Mouse (Mus musculus) liver, embryonic 16.5 days (tissue): ENCODE measurements at regions not wholly inside any gene's neighbourhood (a gene's known extent, or its start where the extent isn't known, plus 50 kb on each side); places are given as distances from the start of the nearest gene placed in this dataset.

Experiments
- ATAC-seq: fragments of 200-750 bp; cut with Nextera tagmentation; 2 replicates; pipeline ENCODE4 v1.8.0; 2017; ENCODE audit warnings: low read depth, mild to moderate bottlenecking, moderate number of reproducible peaks, moderate library complexity
- H3K27ac ChIP-seq: fragments of 300-500 bp; sonication (generic); 2 replicates; pipeline ENCODE4 v1.5.1; 2014; ENCODE audit warnings: mild to moderate bottlenecking, low read length
- H3K27me3 ChIP-seq: fragments of 300-500 bp; sonication (generic); 2 replicates; pipeline ENCODE4 v1.6.1; 2014; ENCODE audit warnings: low read depth, low read length, mixed read lengths; ENCODE audit not compliant: control insufficient read depth, insufficient read depth
- H3K36me3 ChIP-seq: fragments of 300-500 bp; sonication (generic); 2 replicates; pipeline ENCODE4 v1.6.1; 2014; ENCODE audit warnings: mild to moderate bottlenecking; ENCODE audit not compliant: control insufficient read depth, insufficient read depth
- H3K4me1 ChIP-seq: fragments of 300-500 bp; sonication (generic); 2 replicates; pipeline ENCODE4 v1.6.1; 2014; ENCODE audit warnings: low read depth, low read length, mixed read lengths; ENCODE audit not compliant: control insufficient read depth
- H3K4me2 ChIP-seq: fragments of 300-500 bp; sonication (generic); 2 replicates; pipeline ENCODE4 v1.6.1; 2014; ENCODE audit warnings: low read depth, low read length, mixed read lengths
- H3K4me3 ChIP-seq: fragments of 300-500 bp; sonication (generic); 2 replicates; pipeline ENCODE4 v1.5.1; 2014; ENCODE audit warnings: low read depth, mild to moderate bottlenecking, low read length
- H3K9ac ChIP-seq: fragments of 300-500 bp; sonication (generic); 2 replicates; pipeline ENCODE4 v1.6.1; 2014; ENCODE audit warnings: low read depth, low read length
- H3K9me3 ChIP-seq: fragments of 300-500 bp; sonication (generic); replicated peaks from 2 replicates; pipeline ENCODE4 v1.6.1; 2016; ENCODE audit warnings: low read length; ENCODE audit not compliant: control insufficient read depth
- WGBS: fragments of 180-500 bp; shearing (Covaris S2); extraction: QIAGEN DNeasy Blood & Tissue Kit; methylation state at CpG from one replicate; pipeline ENCODE4 v1.1.7; 2014; ENCODE audit not compliant: insufficient replicate concordance; 5-methylcytosine and 5-hydroxymethylcytosine counted together

DNA sequence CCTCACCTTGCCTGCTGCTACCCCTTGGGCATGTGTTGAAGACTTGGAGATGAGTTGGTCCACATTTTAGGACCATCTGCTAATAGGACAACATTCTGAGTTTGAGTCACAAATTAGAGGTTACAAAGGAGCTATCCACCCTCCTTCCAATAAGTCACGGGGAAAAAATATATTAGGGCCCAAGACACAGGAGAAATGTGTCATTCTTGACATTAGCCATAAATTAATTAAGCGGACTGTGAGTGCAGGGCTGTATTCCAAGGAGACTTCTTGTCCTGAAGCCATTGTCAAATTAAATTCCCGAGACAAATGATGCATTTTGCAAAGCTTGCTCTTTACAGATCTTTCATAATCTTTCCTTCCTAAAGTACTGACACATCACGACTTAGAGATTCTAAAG is 79.2 kb downstream of the 1700020N01Rik start:
- no peaks in the 10 kb centered on the region for H3K9me3 ChIP-seq
- no peak overlapping the region for H3K4me2 ChIP-seq
- no peaks in the 10 kb centered on the region for H3K4me1 ChIP-seq
- no peak overlapping the region for H3K27ac ChIP-seq
- no peaks in the 10 kb centered on the region for H3K27me3 ChIP-seq
- ATAC-seq, result no peak
- no peaks in the 10 kb centered on the region for H3K36me3 ChIP-seq
- H3K9ac ChIP-seq, result no peak overlapping the region
- H3K4me3 ChIP-seq, result no peak overlapping the region
- WGBS, result 58% methylated on average over 4 of the region's 4 CpGs

DNA sequence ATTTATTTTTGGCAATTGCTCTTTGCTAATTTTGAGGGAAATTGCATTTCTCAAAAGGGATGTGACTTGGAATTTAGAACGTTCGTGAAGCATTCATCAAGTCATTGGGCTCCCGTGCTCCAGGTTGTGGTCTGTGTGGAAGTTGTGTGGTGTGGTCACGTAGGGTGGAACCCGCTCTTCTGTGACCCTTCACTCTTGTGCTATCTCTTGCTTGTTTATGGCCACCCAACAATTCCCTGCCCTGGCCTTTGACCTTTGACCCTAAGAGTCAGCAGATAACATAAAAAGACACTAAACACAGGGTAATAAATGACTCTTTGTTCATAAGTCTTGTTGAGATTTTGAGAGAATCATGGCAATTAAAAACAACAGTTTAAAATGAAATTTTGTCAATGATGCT is 79.7 kb downstream of the 1700020N01Rik start:
- ATAC-seq, result no peak
- H3K4me1 ChIP-seq, result no peaks in the 10 kb centered on the region

DNA sequence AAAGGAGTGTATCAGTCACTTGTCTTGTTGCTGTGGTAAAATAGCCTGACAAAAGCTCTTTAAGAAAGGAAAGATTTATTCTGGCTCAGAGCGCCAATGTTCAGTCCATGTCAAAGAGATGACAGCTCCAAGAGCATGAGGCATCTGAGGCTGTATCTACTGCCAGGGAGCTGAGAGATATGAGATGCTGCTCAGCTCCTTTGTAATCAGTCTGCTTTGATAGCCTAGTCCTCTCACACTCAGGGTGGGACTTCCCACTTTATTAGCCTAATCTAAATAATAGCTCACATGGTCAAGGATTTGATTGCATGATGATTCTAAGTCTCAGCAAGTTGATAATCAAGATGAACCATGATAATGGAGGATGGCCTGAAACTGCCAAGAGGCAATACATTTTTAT is 80.9 kb downstream of the 1700020N01Rik start:
- Histone ChIP-seq H3K4me3 (no peak overlapping the region), H3K9me3 (no peaks in the 10 kb centered on the region), H3K4me2 (no peak overlapping the region), H3K36me3 (no peaks in the 10 kb centered on the region), H3K4me1 (no peaks in the 10 kb centered on the region), H3K9ac (no peak overlapping the region), H3K27me3 (no peaks in the 10 kb centered on the region), H3K27ac (no peak overlapping the region)
- WGBS, result 68% methylated on average over 1 of the region's 1 CpGs
- ATAC-seq, result no peak

More for the DNA sequence above, 79.7 kb downstream of the 1700020N01Rik start:
- Histone ChIP-seq H3K36me3 (no peaks in the 10 kb centered on the region), H3K27ac (no peak overlapping the region), H3K9me3 (no peaks in the 10 kb centered on the region), H3K27me3 (no peaks in the 10 kb centered on the region), H3K9ac (no peak overlapping the region), H3K4me3 (no peak overlapping the region), H3K4me2 (no peak overlapping the region)
- 56% methylated on average over 5 of the region's 5 CpGs for WGBS

DNA sequence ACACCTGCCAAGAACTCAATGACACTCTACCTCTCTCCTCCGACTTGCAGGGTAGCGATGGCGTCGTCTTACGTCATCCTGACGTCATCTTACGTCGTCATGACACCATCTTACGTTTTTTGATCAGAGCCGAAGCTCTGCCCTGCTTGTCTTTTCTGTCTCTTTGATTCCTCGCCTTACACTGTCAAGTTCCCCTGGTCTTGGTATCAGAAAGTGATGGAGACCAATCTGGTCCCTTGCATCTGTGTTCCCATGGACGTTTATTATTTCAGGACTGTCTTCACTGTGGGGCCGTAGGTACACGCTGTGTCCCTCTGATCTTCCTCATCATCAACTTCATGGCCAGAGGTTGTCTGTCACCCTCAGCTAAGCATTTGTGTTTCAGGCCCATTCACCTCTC is 82.8 kb downstream of the 1700020N01Rik start:
- H3K9ac ChIP-seq, result no peak overlapping the region
- no peaks in the 10 kb centered on the region for H3K9me3 ChIP-seq
- ATAC-seq, result no peak
- H3K4me3 ChIP-seq, result no peak overlapping the region
- no peak overlapping the region for H3K4me2 ChIP-seq
- H3K27ac ChIP-seq, result no peak overlapping the region
- no peaks in the 10 kb centered on the region for H3K36me3 ChIP-seq
- H3K27me3 ChIP-seq, result no peaks in the 10 kb centered on the region
- 81% methylated on average over 14 of the region's 14 CpGs for WGBS
- no peaks in the 10 kb centered on the region for H3K4me1 ChIP-seq

DNA sequence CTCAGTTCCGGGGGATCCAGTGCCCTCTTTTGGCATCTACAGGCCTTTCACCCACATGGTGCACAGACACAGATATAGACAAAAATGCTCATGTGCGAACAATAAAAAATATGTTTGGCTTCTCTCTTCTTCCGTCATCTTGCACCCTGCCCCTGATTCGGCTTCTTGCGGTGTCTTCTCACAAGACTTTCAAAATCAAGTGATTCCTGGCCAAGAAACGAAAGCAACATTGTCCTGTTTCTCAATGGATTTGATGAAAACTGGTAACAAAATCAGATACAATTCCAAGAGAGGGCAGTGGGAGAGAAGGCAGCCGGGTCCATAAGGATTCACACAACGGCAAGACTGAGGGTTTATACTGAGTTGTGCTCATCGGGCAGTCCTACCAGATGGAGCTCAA is 85.0 kb downstream of the 1700020N01Rik start:
- Histone ChIP-seq H3K4me3 (no peak overlapping the region), H3K27me3 (no peaks in the 10 kb centered on the region), H3K9ac (no peak overlapping the region), H3K36me3 (no peaks in the 10 kb centered on the region), H3K4me2 (no peak overlapping the region), H3K9me3 (no peaks in the 10 kb centered on the region), H3K27ac (no peak overlapping the region), H3K4me1 (no peaks in the 10 kb centered on the region)
- 71% methylated on average over 9 of the region's 9 CpGs for WGBS
- ATAC-seq, result no peak

DNA sequence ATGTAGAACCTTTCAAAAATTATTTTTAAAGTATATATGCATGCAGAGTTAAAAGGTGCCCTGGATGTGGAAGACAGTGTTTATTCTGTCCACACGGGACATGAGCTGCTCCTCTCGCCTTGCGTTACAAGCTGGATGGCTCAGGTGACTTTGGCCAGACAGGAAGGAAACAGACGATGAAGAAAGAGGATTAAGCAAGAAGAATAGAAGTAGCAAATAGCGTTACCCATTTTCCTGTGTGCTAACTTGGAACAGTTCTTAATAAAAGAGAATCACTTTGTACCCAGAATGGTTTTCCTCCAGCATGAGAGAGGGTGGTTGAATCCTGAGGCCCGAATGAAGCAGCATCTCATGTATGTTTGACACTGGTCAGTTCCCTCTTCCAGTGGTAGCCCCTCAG is 85.4 kb downstream of the 1700020N01Rik start:
- 64% methylated on average over 6 of the region's 6 CpGs for WGBS
- H3K4me1 ChIP-seq, result no peaks in the 10 kb centered on the region
- no peaks in the 10 kb centered on the region for H3K9me3 ChIP-seq
- no peaks in the 10 kb centered on the region for H3K27me3 ChIP-seq
- no peak overlapping the region for H3K4me2 ChIP-seq
- no peak overlapping the region for H3K9ac ChIP-seq
- H3K4me3 ChIP-seq, result no peak overlapping the region
- no peak overlapping the region for H3K27ac ChIP-seq
- no peaks in the 10 kb centered on the region for H3K36me3 ChIP-seq
- ATAC-seq, result no peak

DNA sequence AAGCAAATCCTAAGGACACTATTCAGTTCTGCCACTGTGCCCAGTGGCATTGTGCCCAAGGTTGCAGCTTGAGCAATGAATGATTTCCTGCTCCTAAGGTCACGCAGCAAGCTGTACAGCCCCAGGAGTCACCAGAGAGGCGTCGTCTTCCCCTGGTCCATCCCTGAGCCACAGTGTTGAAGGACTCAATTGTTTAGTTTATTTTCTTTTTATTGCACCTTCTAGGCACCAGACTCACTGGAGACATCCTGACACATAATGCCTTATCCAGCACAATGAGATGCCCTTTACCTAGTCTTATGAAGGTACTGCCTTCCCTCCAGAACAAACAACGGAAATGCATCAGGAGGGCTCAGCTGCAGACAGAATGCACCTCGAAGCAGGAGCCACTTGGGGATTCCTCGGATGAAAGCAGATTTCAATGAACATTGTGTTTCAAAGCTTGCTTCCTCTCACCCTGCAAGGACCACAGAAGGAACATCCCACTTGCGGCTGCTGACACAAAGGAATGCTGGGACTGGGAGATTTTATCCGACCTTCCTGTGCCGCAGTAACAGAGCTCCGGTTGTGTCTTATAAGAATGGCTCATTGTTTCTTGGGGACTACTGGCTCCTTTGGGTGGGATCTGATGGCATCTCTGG is 86.0 kb downstream of the 1700020N01Rik start:
- 51% methylated on average over 10 of the region's 10 CpGs for WGBS
- no peaks in the 10 kb centered on the region for H3K9me3 ChIP-seq
- no peaks in the 10 kb centered on the region for H3K4me1 ChIP-seq
- H3K36me3 ChIP-seq, result no peaks in the 10 kb centered on the region
- H3K27me3 ChIP-seq, result no peaks in the 10 kb centered on the region
- no peak overlapping the region for H3K27ac ChIP-seq
- H3K4me3 ChIP-seq, result no peak overlapping the region
- H3K9ac ChIP-seq, result no peak overlapping the region
- H3K4me2 ChIP-seq, result no peak overlapping the region
- no peak for ATAC-seq

DNA sequence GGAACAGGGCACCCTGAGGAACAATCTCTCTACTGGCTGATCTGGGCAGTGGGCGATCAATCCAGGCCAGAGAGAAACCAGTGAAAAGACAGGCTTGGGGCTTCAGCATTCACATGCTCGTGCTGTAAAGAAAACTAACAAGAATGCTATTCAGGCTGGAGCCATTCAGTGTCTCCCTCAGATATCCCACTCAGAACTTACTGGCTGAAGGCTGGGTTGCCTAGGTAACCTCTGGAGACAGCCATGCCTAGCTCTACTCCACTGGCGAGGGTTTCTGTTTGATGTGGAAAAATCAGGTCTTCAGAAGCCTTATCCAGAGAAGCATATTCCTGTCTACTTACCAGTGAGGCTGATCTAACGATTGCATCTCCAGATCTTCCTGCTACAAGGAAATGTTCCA is 87.8 kb downstream of the 1700020N01Rik start:
- Histone ChIP-seq H3K27me3 (no peaks in the 10 kb centered on the region), H3K9me3 (no peaks in the 10 kb centered on the region), H3K4me2 (no peak overlapping the region), H3K4me3 (no peak overlapping the region), H3K36me3 (no peaks in the 10 kb centered on the region), H3K27ac (no peak overlapping the region), H3K9ac (no peak overlapping the region), H3K4me1 (no peaks in the 10 kb centered on the region; the same call in 1 of the 2 replicates)
- WGBS, result 42% methylated on average over 4 of the region's 4 CpGs
- no peak for ATAC-seq

DNA sequence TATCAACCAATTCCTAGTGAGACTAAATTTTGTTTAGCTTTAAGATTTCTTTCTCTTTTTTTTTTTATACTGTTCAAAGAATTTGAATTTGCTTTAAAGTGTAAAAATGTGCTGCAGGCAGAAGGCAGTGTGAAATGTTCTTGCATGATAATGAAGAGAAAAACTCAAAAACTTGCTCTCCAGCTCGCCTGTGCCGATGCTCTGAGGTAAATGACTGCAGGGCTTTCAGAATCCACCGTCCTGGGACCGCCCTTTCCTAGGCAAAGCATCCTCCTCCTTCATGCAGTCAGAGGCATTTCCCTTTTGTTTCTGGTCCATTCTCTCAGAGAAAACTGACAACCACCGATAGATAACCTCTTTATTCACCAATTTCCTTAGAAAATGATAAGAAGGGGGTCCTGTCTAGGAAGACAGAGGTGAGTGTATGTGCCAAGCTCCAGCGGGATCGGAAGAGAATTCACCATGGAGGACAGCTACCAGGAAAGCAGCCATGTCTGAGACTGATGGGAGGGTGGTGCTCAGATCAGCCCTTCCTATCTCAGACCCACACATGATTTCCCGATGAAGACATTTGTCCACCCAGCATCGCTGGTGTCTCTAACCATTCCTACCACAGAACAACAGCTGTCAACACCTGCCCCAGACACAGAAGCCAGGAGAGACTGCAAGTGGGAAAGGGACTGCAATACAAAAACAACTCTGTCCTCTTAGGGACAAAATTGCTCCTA is 91.5 kb downstream of the 1700020N01Rik start:
- WGBS, result 41% methylated on average over 9 of the region's 9 CpGs
- H3K4me2 ChIP-seq, result no peak overlapping the region

More for the DNA sequence above, 91.5 kb downstream of the 1700020N01Rik start:
- Histone ChIP-seq H3K4me1 (no peaks in the 10 kb centered on the region; the same call in 1 of the 2 replicates), H3K9ac (no peak overlapping the region), H3K4me3 (no peak overlapping the region), H3K36me3 (no peaks in the 10 kb centered on the region), H3K9me3 (no peaks in the 10 kb centered on the region), H3K27me3 (no peaks in the 10 kb centered on the region), H3K27ac (no peak overlapping the region)
- ATAC-seq, result no peak
